Comparison of ENCODE assay signal across 8 mouse cellular contexts in genomic region chr19:57124138-57124519, GRCm38 (mm10).
A peak's percentile ranks its signal among the peaks of the same experiment; 100 is the strongest.
DNase-seq lines count a peak whose midpoint lies in the region; ATAC-seq and TF ChIP-seq lines count a peak whose summit lies in the region.

No protein-coding gene starts in this region.

- no peak overlapping the region for H3K4me3 ChIP-seq in liver, adult 2 months (ENCODE audit: insufficient read depth, low read depth, low read length)
- no peak overlapping the region for H3K4me3 ChIP-seq in forebrain, postnatal 0 days (ENCODE audit: low read depth, low read length)
- H3K4me3 ChIP-seq in liver, embryonic 16.5 days (ENCODE audit: low read depth, low read length) = no peak overlapping the region

- 81% methylated on average over 2 of the region's 2 CpGs for WGBS in liver, adult 2 months
- 84% methylated on average over 2 of the region's 2 CpGs for WGBS in forebrain, postnatal 0 days
- WGBS in liver, embryonic 16.5 days (ENCODE audit: insufficient replicate concordance) = 40% methylated on average over 2 of the region's 2 CpGs

- no peak for TF ChIP-seq POLR2A in liver, adult 2 months (IDR thresholded peaks at IDR 0.05; ENCODE audit: extremely low read depth, insufficient read depth, low read length)

- no peaks in the 10 kb centered on the region for H3K9me3 ChIP-seq in forebrain, postnatal 0 days (ENCODE audit: low read length)
- no peaks in the 10 kb centered on the region for H3K9me3 ChIP-seq in liver, embryonic 16.5 days (replicated peaks; ENCODE audit: control insufficient read depth, low read length)

- H3K4me2 ChIP-seq in forebrain, postnatal 0 days (ENCODE audit: low read depth) = no peak overlapping the region
- no peak overlapping the region for H3K4me2 ChIP-seq in liver, embryonic 16.5 days (ENCODE audit: low read depth, low read length)

- DNase-seq in heart, adult 11 months = peak; percentile 93
- DNase-seq in heart, adult 18-20 months = no peak
- DNase-seq in liver, adult 2 months (ENCODE audit: extremely low read depth, low read depth, low spot score) = no peak
- no peak for DNase-seq in liver
- no peak for DNase-seq in forebrain, postnatal 0 days
- DNase-seq in layer of hippocampus, postnatal 14 days (ENCODE audit: low spot score in 2 of 2) = no peak
- no peak for DNase-seq in layer of hippocampus, postnatal 10 days (ENCODE audit: low spot score in 2 of 2)

- no peak for ATAC-seq in forebrain, postnatal 0 days
- no peak for ATAC-seq in liver, embryonic 16.5 days (ENCODE audit: low read depth)

- 0 out of 2 replicates have a peak overlapping the region, but pooled peaks have one; percentile 23 for H3K27ac ChIP-seq in liver, adult 2 months (replicated peaks; ENCODE audit: insufficient read depth, low read depth, low read length)
- peak overlapping the region; percentile 9 for H3K27ac ChIP-seq in forebrain, postnatal 0 days (ENCODE audit: low read depth, low read length)
- H3K27ac ChIP-seq in liver, embryonic 16.5 days (ENCODE audit: low read length) = peak overlapping the region; percentile 57

- no peaks in the 10 kb centered on the region for H3K36me3 ChIP-seq in liver, adult 2 months (ENCODE audit: control insufficient read depth, insufficient read depth, low read length)
- no peaks in the 10 kb centered on the region for H3K36me3 ChIP-seq in forebrain, postnatal 0 days (ENCODE audit: insufficient read depth)
- H3K36me3 ChIP-seq in liver, embryonic 16.5 days (ENCODE audit: control insufficient read depth, insufficient read depth) = peaks cover 4% of the 10 kb centered on the region

- TF ChIP-seq CTCF in liver, adult 2 months (IDR thresholded peaks at IDR 0.05; ENCODE audit: low read depth, low read length) = no peak
- TF ChIP-seq CTCF in forebrain, postnatal 0 days (IDR thresholded peaks at IDR 0.05; ENCODE audit: low read depth) = no peak

- H3K9ac ChIP-seq in liver, adult 2 months (ENCODE audit: low read depth, low read length) = no peak overlapping the region
- no peak overlapping the region for H3K9ac ChIP-seq in forebrain, postnatal 0 days
- no peak overlapping the region for H3K9ac ChIP-seq in liver, embryonic 16.5 days (ENCODE audit: low read depth, low read length)

- H3K79me2 ChIP-seq in liver, adult 2 months (ENCODE audit: control insufficient read depth, insufficient read depth, low read length) = no peaks in the 10 kb centered on the region

- H3K27me3 ChIP-seq in liver, adult 2 months (ENCODE audit: control insufficient read depth, insufficient read depth, low read length) = no peaks in the 10 kb centered on the region
- no peaks in the 10 kb centered on the region for H3K27me3 ChIP-seq in forebrain, postnatal 0 days (ENCODE audit: insufficient read depth, low read length)
- H3K27me3 ChIP-seq in liver, embryonic 16.5 days (ENCODE audit: control insufficient read depth, insufficient read depth, low read depth, low read length) = no peaks in the 10 kb centered on the region

- H3K4me1 ChIP-seq in liver, adult 2 months (ENCODE audit: control insufficient read depth, insufficient read depth, low read length) = no peaks in the 10 kb centered on the region
- peaks cover 9% of the 10 kb centered on the region; the same call in 1 of the 2 replicates for H3K4me1 ChIP-seq in forebrain, postnatal 0 days (ENCODE audit: insufficient read depth)
- no peaks in the 10 kb centered on the region; the same call in 1 of the 2 replicates for H3K4me1 ChIP-seq in liver, embryonic 16.5 days (ENCODE audit: control insufficient read depth, low read depth, low read length)
